Mouse (Mus musculus) hindbrain, embryonic 14.5 days (tissue): ENCODE measurements around the gene Tjp2. TPM values are rescaled to one million over a fixed set of nuclear protein-coding genes. Genes with fewer than 3 reads are reported as not detected.

Experiments
- ATAC-seq: fragments of 200-750 bp; cut with Nextera tagmentation; 2 replicates; pipeline ENCODE4 v1.8.0; 2017; ENCODE audit warnings: moderate number of reproducible peaks, mild to moderate bottlenecking, moderate TSS enrichment, moderate library complexity; ENCODE audit not compliant: low FRiP score
- DNase-seq: peaks from one replicate; pipeline ENCODE4 v3.0.0-alpha.2; 2015; ENCODE audit warnings: low spot score
- H3K27ac ChIP-seq: fragments of 300-500 bp; sonication (generic); 2 replicates; pipeline ENCODE4 v1.5.1; 2014; ENCODE audit warnings: mild to moderate bottlenecking, moderate library complexity
- H3K27me3 ChIP-seq: fragments of 300-500 bp; sonication (generic); 2 replicates; pipeline ENCODE4 v1.6.1; 2014; ENCODE audit warnings: mild to moderate bottlenecking, low read length, mixed read lengths; ENCODE audit not compliant: control insufficient read depth, insufficient read depth
- H3K36me3 ChIP-seq: fragments of 300-500 bp; sonication (generic); replicated peaks from 2 replicates; pipeline ENCODE4 v1.6.1; 2014; ENCODE audit not compliant: control insufficient read depth, insufficient read depth
- H3K4me1 ChIP-seq: fragments of 300-500 bp; sonication (generic); replicated peaks from 2 replicates; pipeline ENCODE4 v1.6.1; 2014; ENCODE audit warnings: antibody characterized with exemption, low read length, mixed read lengths; ENCODE audit not compliant: control insufficient read depth, insufficient read depth
- H3K4me2 ChIP-seq: fragments of 300-500 bp; sonication (generic); replicated peaks from 2 replicates; pipeline ENCODE4 v1.6.1; 2014; ENCODE audit warnings: mild to moderate bottlenecking, moderate library complexity
- H3K4me3 ChIP-seq: fragments of 300-500 bp; sonication (generic); replicated peaks from 2 replicates; pipeline ENCODE4 v1.5.1; 2014; ENCODE audit warnings: mild to moderate bottlenecking, low read length
- H3K9ac ChIP-seq: fragments of 300-500 bp; sonication (generic); 2 replicates; pipeline ENCODE4 v1.6.1; 2014
- H3K9me3 ChIP-seq: fragments of 300-500 bp; sonication (generic); 2 replicates; pipeline ENCODE4 v1.6.1; 2016; ENCODE audit warnings: low read length; ENCODE audit not compliant: control insufficient read depth
- WGBS: fragments of 180-500 bp; shearing (Covaris S2); extraction: QIAGEN DNeasy Blood & Tissue Kit; methylation state at CpG from one replicate; pipeline ENCODE4 v1.1.7; 2014; 5-methylcytosine and 5-hydroxymethylcytosine counted together
- polyA plus RNA-seq: library from polyadenylated mRNA; unstranded; fragments of >200 nt; fragmentation: Nextera tagmentation; extraction: Ambion mirVana; gene quantifications from 2 replicates; pipeline ENCODE4 v1.2.1, GENCODE M21; 2014

Tjp2 gene
- polyA plus RNA-seq, 1 experiment from 2014 or later: 12.6 TPM

DNA sequence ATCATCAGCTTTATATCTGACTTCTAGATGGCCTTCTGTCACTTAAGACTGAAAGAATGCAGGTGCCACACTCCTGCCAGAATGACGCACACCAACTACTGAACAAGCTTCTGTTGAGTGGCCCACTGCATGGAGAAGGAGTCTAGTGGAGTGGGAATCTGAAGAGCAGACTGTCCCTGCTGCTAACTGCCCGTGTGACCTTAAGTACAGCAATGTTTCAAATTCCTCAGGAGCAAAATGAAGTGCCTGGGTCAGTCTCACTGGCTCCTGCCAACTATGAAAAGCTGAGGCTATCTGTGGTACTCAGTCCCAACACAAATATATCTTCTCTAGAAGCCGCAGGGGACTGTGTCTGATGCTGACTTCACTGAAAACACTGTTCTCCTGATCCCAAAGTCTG is 175.5 kb downstream of the Tjp2 start:
- no peaks in the 10 kb centered on the region for H3K9me3 ChIP-seq
- H3K4me2 ChIP-seq: no peak overlapping the region
- no peaks in the 10 kb centered on the region for H3K27me3 ChIP-seq
- DNase-seq (no peak), ATAC-seq (no peak)
- no peak overlapping the region for H3K4me3 ChIP-seq
- 88% methylated on average over 3 of the region's 3 CpGs for WGBS
- no peak overlapping the region for H3K27ac ChIP-seq
- no peak overlapping the region for H3K9ac ChIP-seq
- no peaks in the 10 kb centered on the region for H3K36me3 ChIP-seq
- H3K4me1 ChIP-seq: no peaks in the 10 kb centered on the region

DNA sequence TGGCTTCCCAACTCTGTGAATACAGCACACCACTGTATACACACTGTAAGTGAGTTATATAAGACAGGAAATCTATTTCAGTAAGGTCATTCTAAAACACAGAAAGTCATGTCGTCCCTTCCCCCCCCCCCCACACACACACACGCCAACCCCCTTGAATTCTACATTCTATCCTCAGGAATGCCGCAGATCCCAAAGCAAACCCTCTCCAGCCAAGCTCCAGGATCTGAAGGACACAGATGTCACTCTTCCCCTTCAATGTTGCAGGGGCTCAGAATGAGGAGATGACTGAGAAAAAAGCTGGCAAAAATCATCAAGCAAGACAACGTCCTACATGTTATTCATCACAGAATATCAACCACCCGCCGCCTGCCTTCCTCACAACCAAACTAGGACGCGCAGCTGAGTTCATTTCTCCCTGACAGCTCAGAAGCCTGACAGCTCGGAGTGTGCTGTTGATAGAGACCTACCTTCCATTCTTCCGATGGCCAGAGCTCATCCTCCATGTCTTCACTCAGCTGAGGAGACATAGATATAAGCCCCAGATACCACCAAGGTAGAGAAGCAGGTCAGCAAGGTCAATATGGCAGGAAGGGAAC is 178.3 kb downstream of the Tjp2 start:
- DNase-seq: no peak
- Histone ChIP-seq H3K27me3 (no peaks in the 10 kb centered on the region), H3K4me3 (no peak overlapping the region), H3K36me3 (no peaks in the 10 kb centered on the region), H3K9me3 (no peaks in the 10 kb centered on the region), H3K4me1 (no peaks in the 10 kb centered on the region), H3K4me2 (no peak overlapping the region), H3K27ac (no peak overlapping the region), H3K9ac (no peak overlapping the region)
- ATAC-seq: no peak
- 87% methylated on average over 10 of the region's 10 CpGs for WGBS

Other genes with a start within 250 kb of the Tjp2 start
- 2.7 and 2.8 TPM in 2 replicates for gene Fam189a2, start 194.0 kb downstream of the Tjp2 start, polyA plus RNA-seq
- 33.0 and 37.0 TPM in 2 replicates for gene Fxn, start 55.6 kb upstream of the Tjp2 start, polyA plus RNA-seq